In genomic region chr2:38992452-38992851, GRCm38 (mm10) we compare ENCODE assay signal across 18 mouse cellular contexts. TPM values are rescaled to one million over a fixed set of nuclear protein-coding genes. Genes with fewer than 3 reads are reported as not detected.
A peak's percentile ranks its signal among the peaks of the same experiment; 100 is the strongest.
DNase-seq lines count a peak whose midpoint lies in the region; ATAC-seq and TF ChIP-seq lines count a peak whose summit lies in the region.
"Had no signal": no experiment of that assay in that cellular context is flagged by ENCODE, and none has a peak within 500 bp of the region (broad histone marks: within the 10 kb centered on the region; RNA-seq: fewer than 3 reads in every experiment).

No protein-coding gene starts in this region.

- no peak for DNase-seq in hindbrain, embryonic 14.5 days (ENCODE audit: low spot score)
- DNase-seq in midbrain, postnatal 0 days (ENCODE audit: low spot score) = peak; percentile 20
- DNase-seq in adrenal gland, postnatal 36 days = peak; percentile 83 to 84
- no peak for DNase-seq in gastrocnemius, postnatal 10 days
- DNase-seq: cerebellum, adult 11-12 months; heart, postnatal 14 days; liver, postnatal 0 days; midbrain, embryonic 14.5 days; right cerebral cortex, postnatal 4 days; thymus, postnatal 14 days had no signal

- H3K36me3 ChIP-seq in hindbrain, embryonic 14.5 days (replicated peaks; ENCODE audit: control insufficient read depth, insufficient read depth) = no peaks in the 10 kb centered on the region
- H3K36me3 ChIP-seq in hindbrain, embryonic 16.5 days (ENCODE audit: control insufficient read depth, insufficient read depth, low read length) = no peaks in the 10 kb centered on the region
- H3K36me3 ChIP-seq in midbrain, postnatal 0 days (ENCODE audit: insufficient read depth, low read length) = no peaks in the 10 kb centered on the region
- no peaks in the 10 kb centered on the region for H3K36me3 ChIP-seq in midbrain, embryonic 16.5 days (ENCODE audit: control insufficient read depth, insufficient read depth, low read length)
- no peaks in the 10 kb centered on the region for H3K36me3 ChIP-seq in stomach, embryonic 14.5 days (ENCODE audit: control insufficient read depth, insufficient read depth, low read length)
- H3K36me3 ChIP-seq: embryonic facial prominence, embryonic 12.5 days; heart, embryonic 10.5 days had no signal

- 49% methylated on average over 4 of the region's 4 CpGs for WGBS in hindbrain, embryonic 14.5 days
- 29% methylated on average over 4 of the region's 4 CpGs for WGBS in hindbrain, embryonic 16.5 days
- 34% methylated on average over 4 of the region's 4 CpGs for WGBS in midbrain, postnatal 0 days
- 47% methylated on average over 4 of the region's 4 CpGs for WGBS in midbrain, embryonic 16.5 days
- 47% methylated on average over 4 of the region's 4 CpGs for WGBS in stomach, embryonic 14.5 days

- H3K4me3 ChIP-seq in hindbrain, embryonic 14.5 days (replicated peaks; ENCODE audit: low read length) = no peak overlapping the region
- no peak overlapping the region for H3K4me3 ChIP-seq in hindbrain, embryonic 16.5 days (ENCODE audit: low read length)
- H3K4me3 ChIP-seq in midbrain, postnatal 0 days (ENCODE audit: low read depth, low read length) = no peak overlapping the region
- no peak overlapping the region for H3K4me3 ChIP-seq in midbrain, embryonic 16.5 days (ENCODE audit: low read depth, low read length)
- no peak overlapping the region for H3K4me3 ChIP-seq in stomach, embryonic 14.5 days (ENCODE audit: low read depth, low read length)
- H3K4me3 ChIP-seq: embryonic facial prominence, embryonic 12.5 days; heart, embryonic 10.5 days; layer of hippocampus, adult 2 months had no signal

- H3K9me3 ChIP-seq in hindbrain, embryonic 14.5 days (ENCODE audit: control insufficient read depth, low read length) = no peaks in the 10 kb centered on the region
- H3K9me3 ChIP-seq in hindbrain, embryonic 16.5 days (ENCODE audit: control insufficient read depth, low read length) = no peaks in the 10 kb centered on the region
- H3K9me3 ChIP-seq in midbrain, postnatal 0 days (ENCODE audit: low read length) = no peaks in the 10 kb centered on the region
- no peaks in the 10 kb centered on the region for H3K9me3 ChIP-seq in midbrain, embryonic 16.5 days (replicated peaks; ENCODE audit: control insufficient read depth, low read length, poor library complexity, severe bottlenecking)
- H3K9me3 ChIP-seq in stomach, embryonic 14.5 days (ENCODE audit: control insufficient read depth, low read depth, low read length) = no peaks in the 10 kb centered on the region
- H3K9me3 ChIP-seq: embryonic facial prominence, embryonic 12.5 days; heart, embryonic 10.5 days had no signal

- H3K4me1 ChIP-seq in hindbrain, embryonic 14.5 days (replicated peaks; ENCODE audit: control insufficient read depth, insufficient read depth, low read length) = 0 out of 2 replicates have a peak, but pooled peaks cover 1% of the 10 kb centered on the region
- H3K4me1 ChIP-seq in hindbrain, embryonic 16.5 days (ENCODE audit: control insufficient read depth, insufficient read depth, low read depth, low read length) = no peaks in the 10 kb centered on the region; the same call in 1 of the 2 replicates
- 0 out of 2 replicates have a peak, but pooled peaks cover under 1% of the 10 kb centered on the region for H3K4me1 ChIP-seq in midbrain, postnatal 0 days (ENCODE audit: insufficient read depth, low read length)
- H3K4me1 ChIP-seq in midbrain, embryonic 16.5 days (ENCODE audit: control insufficient read depth, insufficient read depth, low read length) = no peaks in the 10 kb centered on the region
- peaks cover 5% of the 10 kb centered on the region; the same call in 1 of the 2 replicates for H3K4me1 ChIP-seq in stomach, embryonic 14.5 days (ENCODE audit: control insufficient read depth, insufficient read depth, low read length)

- no peak for ATAC-seq in hindbrain, embryonic 14.5 days (ENCODE audit: low FRiP score)
- no peak for ATAC-seq in hindbrain, embryonic 16.5 days
- ATAC-seq in midbrain, postnatal 0 days (ENCODE audit: low FRiP score) = no peak
- no peak for ATAC-seq in midbrain, embryonic 16.5 days
- ATAC-seq in stomach, embryonic 14.5 days (ENCODE audit: insufficient number of reproducible peaks, insufficient read depth, low FRiP score, low read depth) = 0 out of 2 replicates have a peak, but pooled peaks have one; percentile 7
- no peak for ATAC-seq in granulocyte monocyte progenitor cell, adult 5-6 weeks (replicated peaks; ENCODE audit: poor library complexity, severe bottlenecking)
- ATAC-seq: hindbrain, postnatal 0 days; liver, postnatal 0 days had no signal

- H3K27me3 ChIP-seq in hindbrain, embryonic 14.5 days (ENCODE audit: control insufficient read depth, insufficient read depth, low read length) = no peaks in the 10 kb centered on the region
- H3K27me3 ChIP-seq in hindbrain, embryonic 16.5 days (replicated peaks; ENCODE audit: control insufficient read depth, insufficient read depth, low read length) = no peaks in the 10 kb centered on the region; the same call in 1 of the 2 replicates
- no peaks in the 10 kb centered on the region for H3K27me3 ChIP-seq in midbrain, postnatal 0 days (ENCODE audit: insufficient read depth, low read length)
- H3K27me3 ChIP-seq in midbrain, embryonic 16.5 days (ENCODE audit: control insufficient read depth, insufficient read depth, low read depth, low read length) = no peaks in the 10 kb centered on the region
- no peaks in the 10 kb centered on the region for H3K27me3 ChIP-seq in stomach, embryonic 14.5 days (ENCODE audit: control insufficient read depth, insufficient read depth, low read length)
- H3K27me3 ChIP-seq: embryonic facial prominence, embryonic 12.5 days had no signal

- H3K9ac ChIP-seq in hindbrain, embryonic 14.5 days = 0 out of 2 replicates have a peak overlapping the region, but pooled peaks have one; percentile 11
- no peak overlapping the region for H3K9ac ChIP-seq in hindbrain, embryonic 16.5 days (ENCODE audit: low read depth, low read length)
- H3K9ac ChIP-seq in midbrain, postnatal 0 days (replicated peaks; ENCODE audit: low read length, poor library complexity, severe bottlenecking) = no peak overlapping the region
- H3K9ac ChIP-seq in midbrain, embryonic 16.5 days (ENCODE audit: low read depth, low read length) = no peak overlapping the region
- no peak overlapping the region for H3K9ac ChIP-seq in stomach, embryonic 14.5 days (replicated peaks; ENCODE audit: low read depth, low read length)
- H3K9ac ChIP-seq: embryonic facial prominence, embryonic 12.5 days; liver, postnatal 0 days had no signal

- H3K27ac ChIP-seq in hindbrain, embryonic 14.5 days = no peak overlapping the region
- no peak overlapping the region for H3K27ac ChIP-seq in hindbrain, embryonic 16.5 days (ENCODE audit: low read depth, low read length)
- no peak overlapping the region for H3K27ac ChIP-seq in midbrain, postnatal 0 days (ENCODE audit: low read depth, low read length)
- no peak overlapping the region for H3K27ac ChIP-seq in midbrain, embryonic 16.5 days (ENCODE audit: low read length)
- H3K27ac ChIP-seq in stomach, embryonic 14.5 days (ENCODE audit: low read length) = no peak overlapping the region
- H3K27ac ChIP-seq: embryonic facial prominence, embryonic 12.5 days; heart, embryonic 10.5 days; hindbrain, postnatal 0 days; layer of hippocampus, adult 2 months had no signal

- H3K4me2 ChIP-seq in hindbrain, embryonic 14.5 days (replicated peaks) = no peak overlapping the region
- no peak overlapping the region for H3K4me2 ChIP-seq in hindbrain, embryonic 16.5 days (ENCODE audit: low read length)
- no peak overlapping the region for H3K4me2 ChIP-seq in midbrain, postnatal 0 days (ENCODE audit: low read depth, low read length, poor library complexity, severe bottlenecking)
- H3K4me2 ChIP-seq in midbrain, embryonic 16.5 days (ENCODE audit: low read length) = no peak overlapping the region
- no peak overlapping the region for H3K4me2 ChIP-seq in stomach, embryonic 14.5 days (replicated peaks; ENCODE audit: low read depth, low read length)
- H3K4me2 ChIP-seq: embryonic facial prominence, embryonic 12.5 days had no signal

- no peak for TF ChIP-seq CTCF in midbrain, postnatal 0 days (IDR thresholded peaks at IDR 0.05)

RNA-seq across cellular contexts. Expression of gene Wdr38, which starts 4.8 kb away (rescaled TPM):
- 1.1 and 1.2 TPM in 2 replicates for polyA plus RNA-seq in hindbrain, embryonic 14.5 days (2014; fragmentation: Nextera tagmentation; extraction: Ambion mirVana)
- polyA plus RNA-seq in hindbrain, embryonic 16.5 days (2015; fragmentation: Nextera tagmentation; extraction: Ambion mirVana) = 1.5 and 1.7 TPM in 2 replicates
- 0.71 and 3.4 TPM in 2 replicates for total RNA-seq in midbrain, postnatal 0 days (2014; rRNA removed)
- 0.49 and 0.72 TPM in 2 replicates for polyA plus RNA-seq in midbrain, postnatal 0 days (2015; fragmentation: Nextera tagmentation; extraction: Ambion mirVana)
- polyA plus RNA-seq in midbrain, embryonic 16.5 days (2015; fragmentation: Nextera tagmentation; extraction: Ambion mirVana) = 1.8 and 2.3 TPM in 2 replicates
- under 1 TPM; 0.33 to 0.46 TPM for total RNA-seq in adrenal gland, postnatal 36 days (2021)
- 1.1 and 1.8 TPM in 2 replicates for polyA plus RNA-seq in stomach, embryonic 14.5 days (2014; fragmentation: Nextera tagmentation; extraction: Ambion mirVana)
- total RNA-seq in gastrocnemius, postnatal 10 days (2021) = under 1 TPM; 0.09 to 0.18 TPM
- total RNA-seq in granulocyte monocyte progenitor cell, adult 5-6 weeks (2014; fragmentation: Nextera tagmentation) = 0.53 and 0.84 TPM in 2 replicates
- 0.09 and 0.15 TPM in 2 replicates for total RNA-seq in granulocyte monocyte progenitor cell, adult 5-6 weeks (2017)

RNA-seq across cellular contexts. Expression of gene Arpc5l, which starts 12.7 kb away (rescaled TPM):
- 146 and 155 TPM in 2 replicates for polyA plus RNA-seq in hindbrain, embryonic 14.5 days (2014; fragmentation: Nextera tagmentation; extraction: Ambion mirVana)
- polyA plus RNA-seq in hindbrain, embryonic 16.5 days (2015; fragmentation: Nextera tagmentation; extraction: Ambion mirVana) = 140 and 152 TPM in 2 replicates
- total RNA-seq in midbrain, postnatal 0 days (2014; rRNA removed) = 62.6 and 63.2 TPM in 2 replicates
- polyA plus RNA-seq in midbrain, postnatal 0 days (2015; fragmentation: Nextera tagmentation; extraction: Ambion mirVana) = 162 and 177 TPM in 2 replicates
- 137 and 141 TPM in 2 replicates for polyA plus RNA-seq in midbrain, embryonic 16.5 days (2015; fragmentation: Nextera tagmentation; extraction: Ambion mirVana)
- 10 to 100 TPM; 79.8 TPM for total RNA-seq in adrenal gland, postnatal 36 days (2021)
- polyA plus RNA-seq in stomach, embryonic 14.5 days (2014; fragmentation: Nextera tagmentation; extraction: Ambion mirVana) = 119 and 124 TPM in 2 replicates
- 10 to 100 TPM; 53.5 to 55.3 TPM for total RNA-seq in gastrocnemius, postnatal 10 days (2021)
- total RNA-seq in granulocyte monocyte progenitor cell, adult 5-6 weeks (2014; fragmentation: Nextera tagmentation) = 71.2 and 74.7 TPM in 2 replicates
- total RNA-seq in granulocyte monocyte progenitor cell, adult 5-6 weeks (2017) = 59.5 and 65.2 TPM in 2 replicates

RNA-seq across cellular contexts. Expression of gene Rpl35, which starts 13.0 kb away (rescaled TPM):
- 580 and 697 TPM in 2 replicates for polyA plus RNA-seq in hindbrain, embryonic 14.5 days (2014; fragmentation: Nextera tagmentation; extraction: Ambion mirVana)
- 497 and 554 TPM in 2 replicates for polyA plus RNA-seq in hindbrain, embryonic 16.5 days (2015; fragmentation: Nextera tagmentation; extraction: Ambion mirVana)
- 82.4 and 110 TPM in 2 replicates for total RNA-seq in midbrain, postnatal 0 days (2014; rRNA removed)
- polyA plus RNA-seq in midbrain, postnatal 0 days (2015; fragmentation: Nextera tagmentation; extraction: Ambion mirVana) = 566 and 596 TPM in 2 replicates
- polyA plus RNA-seq in midbrain, embryonic 16.5 days (2015; fragmentation: Nextera tagmentation; extraction: Ambion mirVana) = 563 and 566 TPM in 2 replicates
- total RNA-seq in adrenal gland, postnatal 36 days (2021) = 100 to 1,000 TPM; 461 to 462 TPM
- 1,103 and 1,116 TPM in 2 replicates for polyA plus RNA-seq in stomach, embryonic 14.5 days (2014; fragmentation: Nextera tagmentation; extraction: Ambion mirVana)
- total RNA-seq in gastrocnemius, postnatal 10 days (2021) = 100 to 1,000 TPM; 428 to 441 TPM
- total RNA-seq in granulocyte monocyte progenitor cell, adult 5-6 weeks (2014; fragmentation: Nextera tagmentation) = 1,205 and 1,260 TPM in 2 replicates
- 1,673 and 1,927 TPM in 2 replicates for total RNA-seq in granulocyte monocyte progenitor cell, adult 5-6 weeks (2017)

Comparison
In these comparisons a context has a peak if more than half of its experiments do, and no peak if none do; other contexts are left out.
1. DNase-seq: peak in midbrain, postnatal 0 days (single experiment) and adrenal gland, postnatal 36 days (2 of 2); none in hindbrain, embryonic 14.5 days (single experiment) and gastrocnemius, postnatal 10 days (single experiment).